Mouse (Mus musculus) small intestine, adult 2 months (tissue): ENCODE data around the gene Sec24c.

Experiments
- CTCF ChIP-seq: fragments of 200-500 bp; IDR thresholded peaks from 2 replicates; pipeline ENCODE4 v1.5.1; 2012; ENCODE audit warnings: low read depth, mild to moderate bottlenecking, control low read depth, inconsistent platforms, low read length, moderate library complexity, mixed read lengths; ENCODE audit not compliant: insufficient replicate concordance, insufficient read length; ENCODE audit errors: extremely low read depth
- POLR2A ChIP-seq: fragments of 200-500 bp; IDR thresholded peaks from 2 replicates; pipeline ENCODE4 v1.6.1; 2012; ENCODE audit warnings: low read depth, mild to moderate bottlenecking, control low read depth, inconsistent platforms, low read length, moderate library complexity

GRCm38 (mm10) chr14:20733952-20734774 is 60.1 kb downstream of the Sec24c start, which contains the start of gene Ndst2:
- TF ChIP-seq POLR2A (peak; percentile 82), CTCF (no peak)
